Mouse (Mus musculus) lung, postnatal 0 days (tissue): ENCODE measurements around the gene Ntn1.

ENCODE experiments used
- CTCF ChIP-seq: IDR thresholded peaks from 2 replicates; pipeline ENCODE4 v1.5.1; 2016; ENCODE audit warnings: antibody characterized with exemption, mild to moderate bottlenecking
- EP300 ChIP-seq: IDR thresholded peaks from 2 replicates; pipeline ENCODE4 v1.6.1; 2016; ENCODE audit warnings: antibody characterized with exemption, mild to moderate bottlenecking, control low read depth

DNA sequence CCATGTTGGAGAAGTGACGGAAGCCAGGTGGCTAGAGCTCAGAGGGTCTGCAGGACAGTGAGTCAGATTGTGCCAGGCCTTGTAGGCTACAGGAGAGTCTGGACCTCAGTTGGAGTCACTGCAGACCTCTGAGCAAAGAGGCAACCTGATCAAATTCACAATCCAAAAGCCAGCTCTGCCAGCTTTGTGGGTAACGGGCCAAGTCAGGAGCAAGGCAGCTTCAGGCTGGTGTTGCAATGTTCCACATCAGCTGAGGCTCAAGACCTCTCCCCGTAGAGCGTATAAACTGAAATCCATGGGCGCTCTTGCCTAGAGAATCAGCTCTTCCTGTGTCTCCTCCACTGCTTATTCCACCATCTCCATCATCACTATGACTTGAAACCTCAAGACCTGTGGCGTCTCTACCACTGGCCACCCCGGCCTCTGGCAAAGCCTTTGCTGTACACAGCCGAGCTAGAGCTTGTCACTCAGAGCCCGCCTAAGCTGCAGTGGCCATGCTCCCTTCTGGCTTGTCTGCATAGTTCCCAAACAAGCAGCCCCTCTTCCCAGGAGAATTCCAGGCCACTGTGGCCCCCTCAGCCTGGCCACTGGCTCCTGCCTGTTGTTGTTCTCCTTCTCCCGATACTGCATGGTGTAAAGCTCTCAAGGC lies 198.7 kb downstream of the Ntn1 start:
- TF ChIP-seq CTCF (no peak), EP300 (no peak)
